Mouse (Mus musculus): ENCODE data around the gene Gm11034. TPM values are rescaled to one million over a fixed set of nuclear protein-coding genes. Genes with fewer than 3 reads are reported as not detected.

Gm11034 gene
- total RNA-seq, 2 experiments from 2014 or later = not detected

- peak in 1 of 2 experiments; percentile 4 for DNase-seq (ENCODE audit: low spot score in 2 of 2)
Observed at GRCm38 (mm10) chr8:72212751-72213150, 685 bp downstream of the Gm11034 start, which contains the start of gene Cib3. Gene Cib3 (minus strand): TSS chr8:72212837.

GRCm38 (mm10) chr8:72211846-72212245, 1.6 kb downstream of the Gm11034 start:
- no peak for DNase-seq (ENCODE audit: low spot score in 2 of 2)

GRCm38 (mm10) chr8:72210710-72211109, 2.7 kb downstream of the Gm11034 start:
- no peak for DNase-seq (ENCODE audit: low spot score in 2 of 2)

- no peak for DNase-seq (ENCODE audit: low spot score in 2 of 2)
Observed at GRCm38 (mm10) chr8:72210222-72210621, 3.2 kb downstream of the Gm11034 start.

- DNase-seq (ENCODE audit: low spot score in 2 of 2) = no peak
Observed at GRCm38 (mm10) chr8:72208582-72208981, 4.9 kb downstream of the Gm11034 start.

GRCm38 (mm10) chr8:72197997-72198396, 15.4 kb downstream of the Gm11034 start:
- DNase-seq (ENCODE audit: low spot score in 2 of 2) = no peak

- no peak for DNase-seq (ENCODE audit: low spot score in 2 of 2)
Observed at GRCm38 (mm10) chr8:72192065-72192464, 21.4 kb downstream of the Gm11034 start.

- DNase-seq (ENCODE audit: low spot score in 2 of 2) = no peak
Observed at GRCm38 (mm10) chr8:72190215-72190539, 23.3 kb downstream of the Gm11034 start.

- no peak for DNase-seq (ENCODE audit: low spot score in 2 of 2)
Observed at GRCm38 (mm10) chr8:72189417-72190214, 23.8 kb downstream of the Gm11034 start, which contains the start of gene Hsh2d. Gene Hsh2d (plus strand): TSS chr8:72189638.

GRCm38 (mm10) chr8:72187793-72188331, 25.6 kb downstream of the Gm11034 start:
- DNase-seq (ENCODE audit: low spot score in 2 of 2) = no peak

GRCm38 (mm10) chr8:72183554-72184202, 29.8 kb downstream of the Gm11034 start:
- DNase-seq (ENCODE audit: low spot score in 2 of 2) = no peak

- peak; percentile 71 to 85 for DNase-seq (ENCODE audit: low spot score in 2 of 2)
Observed at GRCm38 (mm10) chr8:72177346-72177925, 36.0 kb downstream of the Gm11034 start.

- no peak for DNase-seq (ENCODE audit: low spot score in 2 of 2)
Observed at GRCm38 (mm10) chr8:72169681-72170249, 43.7 kb downstream of the Gm11034 start.

- DNase-seq (ENCODE audit: low spot score in 2 of 2) = no peak
Observed at GRCm38 (mm10) chr8:72169098-72169668, 44.3 kb downstream of the Gm11034 start.

Other genes with a start within 250 kb of the Gm11034 start
- gene Cyp4f18, start 204.0 kb downstream of the Gm11034 start, total RNA-seq (2021) = not detected
- not detected for gene Olfr372, start 172.4 kb downstream of the Gm11034 start, total RNA-seq (2021)
- gene Olfr373, start 130.5 kb downstream of the Gm11034 start, total RNA-seq (2021) = not detected
- gene Olfr374, start 106.6 kb downstream of the Gm11034 start, total RNA-seq (2021) = not detected
- 10 to 100 TPM; 22.7 to 31.6 TPM for gene Tpm4, start 78.7 kb downstream of the Gm11034 start, total RNA-seq (2021)
- 10 to 100 TPM; 27.8 to 39.9 TPM for gene Rab8a, start 52.4 kb downstream of the Gm11034 start, total RNA-seq (2021)
- not detected for gene Hsh2d, start 24.0 kb downstream of the Gm11034 start, total RNA-seq (2021)
- gene Cib3, start 799 bp downstream of the Gm11034 start, total RNA-seq (2021) = not detected
- 10 to 100 TPM; 57.9 to 58.0 TPM for gene Fam32a, start 6.1 kb upstream of the Gm11034 start, total RNA-seq (2021)
- 10 to 100 TPM; 80.1 to 80.6 TPM for gene Ap1m1, start 26.4 kb upstream of the Gm11034 start, total RNA-seq (2021)
- gene Gm10282, start 91.6 kb upstream of the Gm11034 start, total RNA-seq (2021) = 1 to 10 TPM; 2.8 to 4.2 TPM
- 10 to 100 TPM; 15.2 to 23.6 TPM for gene Klf2, start 105.4 kb upstream of the Gm11034 start, total RNA-seq (2021)
- 10 to 100 TPM; 62.2 to 63.4 TPM for gene Eps15l1, start 207.8 kb upstream of the Gm11034 start, total RNA-seq (2021)
- 1 to 10 TPM; 1.0 to 1.1 TPM for gene Calr3, start 230.2 kb upstream of the Gm11034 start, total RNA-seq (2021)
- 1 to 10 TPM; 9.2 to 9.5 TPM for gene 1700030K09Rik, start 230.2 kb upstream of the Gm11034 start, total RNA-seq (2021)

All from left cerebral cortex, adult 18-20 months (tissue).